In the genomic region with DNA sequence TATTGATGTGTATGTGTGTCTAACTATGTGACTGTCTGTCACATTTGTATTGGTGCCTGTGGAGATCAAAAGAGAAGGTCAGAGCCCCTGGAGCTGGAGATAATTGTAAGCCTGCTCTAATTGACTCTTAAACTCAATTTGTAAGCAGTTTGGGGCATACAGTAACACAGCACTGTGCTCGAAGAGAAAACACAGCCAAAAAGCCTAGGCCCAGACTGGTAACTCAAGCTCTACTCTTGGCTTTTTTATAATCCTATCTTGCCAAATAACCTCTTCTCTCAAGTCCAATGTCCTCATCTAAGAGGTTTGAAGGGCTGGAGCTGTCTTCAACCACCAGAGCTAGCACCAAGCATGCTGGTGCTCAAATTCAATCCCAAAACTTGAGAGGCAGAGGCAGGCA, we compare ENCODE assay signal across 19 mouse cellular contexts. TPM values are rescaled to one million over a fixed set of nuclear protein-coding genes. Genes with fewer than 3 reads are reported as not detected.
DNase-seq lines count a peak whose midpoint lies in the region; ATAC-seq and TF ChIP-seq lines count a peak whose summit lies in the region.
"Had no signal": no experiment of that assay in that cellular context is flagged by ENCODE, and none has a peak within 500 bp of the region (broad histone marks: within the 10 kb centered on the region; RNA-seq: fewer than 3 reads in every experiment).

No protein-coding gene starts in this region.

- H3K4me2 ChIP-seq in liver, embryonic 11.5 days = no peak overlapping the region
- H3K4me2 ChIP-seq in CH12.LX (ENCODE audit: insufficient read depth, low read depth, poor library complexity, severe bottlenecking) = peak overlapping the region; percentile 44; the same call in 1 of the 2 replicates
- H3K4me2 ChIP-seq: forebrain, embryonic 13.5 days; heart, embryonic 11.5 days; hindbrain, embryonic 13.5 days had no signal

- in situ Hi-C loops in CH12.LX (cut with MboI; ENCODE audit: low pct_ligation_motif_present, low pct_unique_long_range_greater_than_20kb, low sequenced_read_pairs) = no loop called here

- no peak for ATAC-seq in liver, embryonic 11.5 days (replicated peaks; ENCODE audit: low FRiP score)
- ATAC-seq: forebrain, embryonic 13.5 days; lung, postnatal 0 days had no signal

- H3K9me3 ChIP-seq in heart, embryonic 10.5 days = no peaks in the 10 kb centered on the region
- H3K9me3 ChIP-seq in liver, embryonic 11.5 days (ENCODE audit: control insufficient read depth, low read length) = no peaks in the 10 kb centered on the region
- no peaks in the 10 kb centered on the region for H3K9me3 ChIP-seq in CH12.LX (replicated peaks; ENCODE audit: low read length)
- no peaks in the 10 kb centered on the region for H3K9me3 ChIP-seq in limb, embryonic 10.5 days (replicated peaks)
- H3K9me3 ChIP-seq: embryonic facial prominence, embryonic 10.5 days; forebrain, embryonic 13.5 days; hindbrain, embryonic 13.5 days had no signal

- no peak for TF ChIP-seq EP300 in CH12.LX (IDR thresholded peaks at IDR 0.05; ENCODE audit: low read length)

- no peak overlapping the region for H3K4me3 ChIP-seq in heart, embryonic 10.5 days
- H3K4me3 ChIP-seq in liver, adult 2 months (ENCODE audit: insufficient read depth, low read depth, low read length) = no peak overlapping the region
- no peak overlapping the region for H3K4me3 ChIP-seq in liver, embryonic 11.5 days (ENCODE audit: low read depth, low read length)
- no peak overlapping the region for H3K4me3 ChIP-seq in CH12.LX (replicated peaks in 1 of 3; ENCODE audit: low read depth in 2 of 3, low read length in 2 of 3, poor library complexity in 1 of 3)
- H3K4me3 ChIP-seq in limb, embryonic 10.5 days = no peak overlapping the region
- H3K4me3 ChIP-seq: embryonic facial prominence, embryonic 10.5 days; forebrain, embryonic 13.5 days; hindbrain, embryonic 13.5 days had no signal

- WGBS in heart, embryonic 10.5 days = 51% methylated on average over 1 of the region's 1 CpGs
- 19% methylated on average over 1 of the region's 1 CpGs for WGBS in liver, adult 2 months
- WGBS in liver, embryonic 11.5 days = 59% methylated on average over 1 of the region's 1 CpGs
- WGBS in limb, embryonic 10.5 days = 10% methylated on average over 1 of the region's 1 CpGs

- peak; percentile 7 for DNase-seq in heart, embryonic 10.5 days (ENCODE audit: low spot score)
- no peak for DNase-seq in heart, adult 8-10 months (ENCODE audit: low spot score)
- peak; percentile 96 for DNase-seq in liver, adult 2 months (ENCODE audit: extremely low read depth, low read depth, low spot score)
- no peak for DNase-seq in liver, embryonic 11.5 days (ENCODE audit: low spot score)
- no peak for DNase-seq in CH12.LX (ENCODE audit: extremely low read depth)
- peak; percentile 21 for DNase-seq in limb, embryonic 10.5 days (ENCODE audit: low spot score)
- no peak for DNase-seq in ovary, postnatal 36 days (ENCODE audit: low spot score)
- DNase-seq in left cerebral cortex, postnatal 36 days (ENCODE audit: low spot score in 2 of 2) = no peak
- DNase-seq: adrenal gland, postnatal 36 days; B cell, adult 2 months; gastrocnemius, postnatal 36 days; heart, postnatal 10 days; right cerebral cortex, postnatal 4 days; thymus, postnatal 14 days had no signal

- H3K9ac ChIP-seq in liver, adult 2 months (ENCODE audit: low read depth, low read length) = no peak overlapping the region
- H3K9ac ChIP-seq in liver, embryonic 11.5 days (ENCODE audit: low read depth, low read length) = no peak overlapping the region
- H3K9ac ChIP-seq in CH12.LX (ENCODE audit: insufficient read depth, low read depth) = no peak overlapping the region
- H3K9ac ChIP-seq: forebrain, embryonic 13.5 days; hindbrain, embryonic 13.5 days had no signal

- H3K4me1 ChIP-seq in heart, embryonic 10.5 days = peaks cover 31% of the 10 kb centered on the region
- peaks cover 16% of the 10 kb centered on the region for H3K4me1 ChIP-seq in liver, adult 2 months (ENCODE audit: control insufficient read depth, insufficient read depth, low read length)
- peaks cover 34% of the 10 kb centered on the region for H3K4me1 ChIP-seq in liver, embryonic 11.5 days (replicated peaks; ENCODE audit: control insufficient read depth, insufficient read depth, low read length)
- H3K4me1 ChIP-seq in CH12.LX (ENCODE audit: control insufficient read depth in 1 of 2, insufficient read depth in 2 of 2) = peaks cover 14 to 74% of the 10 kb centered on the region in 2 experiments
- H3K4me1 ChIP-seq in limb, embryonic 10.5 days = peaks cover 41% of the 10 kb centered on the region

- H3K27ac ChIP-seq in heart, embryonic 10.5 days = no peak overlapping the region
- peak overlapping the region; percentile 57 for H3K27ac ChIP-seq in liver, adult 2 months (replicated peaks; ENCODE audit: insufficient read depth, low read depth, low read length)
- H3K27ac ChIP-seq in liver, embryonic 11.5 days (ENCODE audit: low read depth, low read length) = no peak overlapping the region
- no peak overlapping the region for H3K27ac ChIP-seq in CH12.LX (ENCODE audit: insufficient read depth, low read depth)
- H3K27ac ChIP-seq in limb, embryonic 10.5 days = no peak overlapping the region
- H3K27ac ChIP-seq: embryonic facial prominence, embryonic 10.5 days; forebrain, embryonic 13.5 days; hindbrain, embryonic 13.5 days had no signal

- no peak for TF ChIP-seq RAD21 in CH12.LX (IDR thresholded peaks at IDR 0.05; ENCODE audit: low read depth, low read length)

- no peaks in the 10 kb centered on the region for H3K36me3 ChIP-seq in heart, embryonic 10.5 days
- no peaks in the 10 kb centered on the region for H3K36me3 ChIP-seq in liver, adult 2 months (ENCODE audit: control insufficient read depth, insufficient read depth, low read length)
- H3K36me3 ChIP-seq in liver, embryonic 11.5 days (ENCODE audit: control insufficient read depth, insufficient read depth, low read length) = no peaks in the 10 kb centered on the region
- H3K36me3 ChIP-seq in CH12.LX (replicated peaks in 1 of 2; ENCODE audit: control insufficient read depth in 1 of 2, insufficient read depth in 1 of 2, low read length in 1 of 2) = no peaks in the 10 kb centered on the region
- no peaks in the 10 kb centered on the region for H3K36me3 ChIP-seq in limb, embryonic 10.5 days
- H3K36me3 ChIP-seq: embryonic facial prominence, embryonic 10.5 days; hindbrain, embryonic 13.5 days had no signal

- peaks cover 38% of the 10 kb centered on the region for H3K79me2 ChIP-seq in liver, adult 2 months (ENCODE audit: control insufficient read depth, insufficient read depth, low read length)
- H3K79me2 ChIP-seq in CH12.LX (replicated peaks; ENCODE audit: control insufficient read depth, extremely low read depth, insufficient read depth, poor library complexity, severe bottlenecking) = peaks cover 62% of the 10 kb centered on the region

- TF ChIP-seq CTCF in liver, adult 2 months (IDR thresholded peaks at IDR 0.05; ENCODE audit: low read depth, low read length) = no peak
- no peak for TF ChIP-seq CTCF in CH12.LX (conservative IDR thresholded peaks at IDR 0.05 in 1 of 2, IDR thresholded peaks at IDR 0.05 in 1 of 2; ENCODE audit: low read depth in 2 of 2, low read length in 2 of 2)

- dilution Hi-C loops in CH12.LX (cut with MboI; ENCODE audit: extremely low pct_ligation_motif_present, extremely low pct_unique_long_range_greater_than_20kb, low sequenced_read_pairs) = no loop called here

- TF ChIP-seq POLR2A in liver, adult 2 months (IDR thresholded peaks at IDR 0.05; ENCODE audit: extremely low read depth, insufficient read depth, low read length) = no peak
- TF ChIP-seq POLR2A in CH12.LX (IDR thresholded peaks at IDR 0.05; ENCODE audit: low read depth, low read length) = no peak

- H3K27me3 ChIP-seq in heart, embryonic 10.5 days (ENCODE audit: insufficient read depth, poor library complexity, severe bottlenecking) = peaks cover 4% of the 10 kb centered on the region; the same call in 1 of the 2 replicates
- no peaks in the 10 kb centered on the region for H3K27me3 ChIP-seq in liver, adult 2 months (ENCODE audit: control insufficient read depth, insufficient read depth, low read length)
- no peaks in the 10 kb centered on the region for H3K27me3 ChIP-seq in liver, embryonic 11.5 days (replicated peaks; ENCODE audit: control insufficient read depth, insufficient read depth, low read length)
- no peaks in the 10 kb centered on the region for H3K27me3 ChIP-seq in CH12.LX (replicated peaks)
- H3K27me3 ChIP-seq in limb, embryonic 10.5 days (ENCODE audit: low read depth, poor library complexity, severe bottlenecking) = peaks cover 20% of the 10 kb centered on the region; the same call in 1 of the 2 replicates
- H3K27me3 ChIP-seq: forebrain, embryonic 13.5 days; hindbrain, embryonic 13.5 days had no signal

- intact Hi-C loops in left cerebral cortex, postnatal 36 days (cut with DNase I) = loop anchor here (5.0 kb wide), 2 partner anchors 35 to 70 kb away; no protein-coding TSS in a partner anchor

TF ChIP-seq in CH12.LX, 34 proteins besides CTCF, POLR2A, EP300 and RAD21:
- no peak for TF ChIP-seq BHLHE40 (IDR thresholded peaks at IDR 0.05; ENCODE audit: low read depth, low read length)

RNA-seq across cellular contexts. Expression of a gene that starts 3.5 kb away (rescaled TPM):
- polyA plus RNA-seq in heart, embryonic 10.5 days (2016; fragmentation: Nextera tagmentation; extraction: Ambion mirVana) = 1.1 and 2.4 TPM in 2 replicates
- 1 to 10 TPM; 6.0 to 7.3 (median 7.0) TPM for total RNA-seq in heart, adult 8-10 months (2022)
- 35.2 and 43.3 TPM in 2 replicates for total RNA-seq in liver, adult 2 months (2014; rRNA removed)
- polyA plus RNA-seq in liver, adult 2 months (2012; rRNA removed) = 12.1 and 14.0 TPM in 2 replicates
- 5.1 TPM in 2 replicates for polyA plus RNA-seq in liver, embryonic 11.5 days (2014; fragmentation: Nextera tagmentation; extraction: Ambion mirVana)
- 7.3 and 9.7 TPM in 2 replicates for total RNA-seq in CH12.LX (2012; rRNA removed)
- total RNA-seq in CH12.LX (2014; rRNA removed) = 6.8 and 6.9 TPM in 2 replicates
- 7.3 and 8.9 TPM in 2 replicates for polyA plus RNA-seq in CH12.LX (2012; ENCODE audit: insufficient read length, low read depth)
- polyA plus RNA-seq in limb, embryonic 10.5 days (2016; fragmentation: Nextera tagmentation; extraction: Ambion mirVana) = 1.0 and 1.3 TPM in 2 replicates
- total RNA-seq in left cerebral cortex, postnatal 36 days (2021) = 100 to 1,000 TPM; 112 to 118 TPM

Comparison
In these comparisons a context has a peak if more than half of its experiments do, and no peak if none do; other contexts are left out.
1. DNase-seq: peak in heart, embryonic 10.5 days (single experiment), liver, adult 2 months (single experiment) and limb, embryonic 10.5 days (single experiment); none in heart, adult 8-10 months (single experiment), liver, embryonic 11.5 days (single experiment), CH12.LX (single experiment), ovary, postnatal 36 days (single experiment) and left cerebral cortex, postnatal 36 days (0 of 2).